In genomic region chr19:27183511-27183910, GRCm38 (mm10) we compare ENCODE assay signal across 26 mouse cellular contexts.
"Had no signal": no experiment of that assay in that cellular context is flagged by ENCODE, and none has a peak within 500 bp of the region (broad histone marks: within the 10 kb centered on the region; RNA-seq: fewer than 3 reads in every experiment).

No protein-coding gene starts in this region.

- ATAC-seq: hindbrain, postnatal 0 days; intestine, embryonic 16.5 days had no signal

- H3K4me3 ChIP-seq: heart, embryonic 10.5 days; heart, embryonic 13.5 days; heart, embryonic 15.5 days; hindbrain, embryonic 13.5 days; hindbrain, embryonic 15.5 days; kidney, embryonic 15.5 days; limb, embryonic 10.5 days; limb, embryonic 12.5 days; liver, embryonic 13.5 days; liver, embryonic 15.5 days had no signal

- H3K9me3 ChIP-seq: heart, embryonic 10.5 days; heart, embryonic 13.5 days; heart, embryonic 15.5 days; hindbrain, embryonic 13.5 days; hindbrain, embryonic 15.5 days; kidney, embryonic 15.5 days; limb, embryonic 10.5 days; limb, embryonic 12.5 days; liver, embryonic 13.5 days; liver, embryonic 15.5 days had no signal

- H3K9ac ChIP-seq: heart, embryonic 13.5 days; heart, embryonic 15.5 days; hindbrain, embryonic 13.5 days; hindbrain, embryonic 15.5 days; kidney, embryonic 15.5 days; limb, embryonic 12.5 days; liver, embryonic 13.5 days; liver, embryonic 15.5 days had no signal

- H3K27me3 ChIP-seq: heart, embryonic 13.5 days; heart, embryonic 15.5 days; hindbrain, embryonic 13.5 days; hindbrain, embryonic 15.5 days; kidney, embryonic 15.5 days; limb, embryonic 12.5 days; liver, embryonic 13.5 days; liver, embryonic 15.5 days had no signal

- H3K4me1 ChIP-seq: heart, embryonic 10.5 days; heart, embryonic 15.5 days; hindbrain, embryonic 15.5 days; limb, embryonic 10.5 days; limb, embryonic 12.5 days; liver, embryonic 13.5 days; liver, embryonic 15.5 days had no signal

- H3K27ac ChIP-seq: heart, embryonic 10.5 days; heart, embryonic 13.5 days; heart, embryonic 15.5 days; hindbrain, embryonic 13.5 days; hindbrain, embryonic 15.5 days; hindbrain, postnatal 0 days; kidney, embryonic 15.5 days; kidney, postnatal 0 days; limb, embryonic 10.5 days; limb, embryonic 12.5 days; liver, embryonic 13.5 days; liver, embryonic 15.5 days had no signal

- H3K36me3 ChIP-seq: heart, embryonic 10.5 days; heart, embryonic 13.5 days; heart, embryonic 15.5 days; hindbrain, embryonic 13.5 days; hindbrain, embryonic 15.5 days; kidney, embryonic 15.5 days; limb, embryonic 10.5 days; limb, embryonic 12.5 days; liver, embryonic 13.5 days; liver, embryonic 15.5 days had no signal

- DNase-seq: gastrocnemius, postnatal 14 days; heart, adult 18-20 months; heart, postnatal 14 days; heart, postnatal 36 days; kidney, adult 11 months; kidney, adult 2 months; kidney, adult 9 months; kidney, postnatal 14 days; kidney, postnatal 36 days; layer of hippocampus, adult 9-11 months; layer of hippocampus, postnatal 36 days; liver; liver, embryonic 13.5 days had no signal

- H3K4me2 ChIP-seq: heart, embryonic 13.5 days; heart, embryonic 15.5 days; hindbrain, embryonic 13.5 days; hindbrain, embryonic 15.5 days; kidney, embryonic 15.5 days; limb, embryonic 12.5 days; liver, embryonic 11.5 days; liver, embryonic 13.5 days; liver, embryonic 15.5 days had no signal
